Mouse (Mus musculus): ENCODE measurements at regions not wholly inside any gene's neighbourhood (a gene's known extent, or its start where the extent isn't known, plus 50 kb on each side); places are given as distances from the start of the nearest gene placed in this dataset.

DNA sequence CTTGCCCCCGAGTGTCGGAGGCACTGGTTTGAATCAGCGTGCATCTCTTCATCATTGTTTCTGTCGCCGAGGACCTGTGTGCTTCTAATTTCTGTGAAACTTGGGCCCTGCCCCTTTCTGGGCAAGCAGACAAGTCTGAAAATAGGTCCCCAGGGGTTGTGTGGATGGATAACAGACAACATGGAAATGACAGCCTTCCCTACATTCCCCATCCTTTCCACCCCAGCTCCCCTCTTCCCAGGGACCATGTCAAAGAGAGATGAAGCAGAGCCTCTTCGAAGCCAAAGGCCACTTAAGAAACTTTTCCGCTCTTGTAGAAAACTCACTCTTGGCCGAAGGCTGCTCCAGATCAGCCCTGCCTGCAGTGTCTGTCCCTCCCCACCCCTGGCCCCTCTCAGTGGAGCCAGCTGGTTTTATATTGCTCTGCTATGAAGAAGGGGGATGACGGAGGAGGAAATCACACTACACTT is 233.2 kb downstream of the Gm45692 start:
- H3K27me3 ChIP-seq (ENCODE audit: control insufficient read depth, insufficient read depth, low read length) = no peaks in the 10 kb centered on the region
- peak overlapping the region; percentile 21 for H3K4me3 ChIP-seq (ENCODE audit: low read depth, low read length)
- H3K36me3 ChIP-seq (ENCODE audit: control insufficient read depth, insufficient read depth, low read length) = no peaks in the 10 kb centered on the region
- peak overlapping the region; percentile 63 for H3K4me2 ChIP-seq
- no peaks in the 10 kb centered on the region for H3K9me3 ChIP-seq (replicated peaks; ENCODE audit: control insufficient read depth, low read length)
- no peak overlapping the region for H3K9ac ChIP-seq (ENCODE audit: low read depth, low read length)
- peak overlapping the region; percentile 88 for H3K27ac ChIP-seq (ENCODE audit: low read depth, low read length)
- WGBS (ENCODE audit: insufficient replicate concordance) = 17% methylated on average over 9 of the region's 9 CpGs
- H3K4me1 ChIP-seq (ENCODE audit: control insufficient read depth, insufficient read depth, low read length) = peaks cover 16% of the 10 kb centered on the region
- peak; percentile 74 for ATAC-seq (replicated peaks; ENCODE audit: insufficient number of reproducible peaks, low FRiP score, low TSS enrichment)

GRCm38 (mm10) chr8:26353476-26353875 is 234.1 kb downstream of the Gm45692 start:
- Histone ChIP-seq H3K27ac (ENCODE audit: low read depth, low read length) (peak overlapping the region; percentile 88), H3K27me3 (ENCODE audit: control insufficient read depth, insufficient read depth, low read length) (no peaks in the 10 kb centered on the region)

DNA sequence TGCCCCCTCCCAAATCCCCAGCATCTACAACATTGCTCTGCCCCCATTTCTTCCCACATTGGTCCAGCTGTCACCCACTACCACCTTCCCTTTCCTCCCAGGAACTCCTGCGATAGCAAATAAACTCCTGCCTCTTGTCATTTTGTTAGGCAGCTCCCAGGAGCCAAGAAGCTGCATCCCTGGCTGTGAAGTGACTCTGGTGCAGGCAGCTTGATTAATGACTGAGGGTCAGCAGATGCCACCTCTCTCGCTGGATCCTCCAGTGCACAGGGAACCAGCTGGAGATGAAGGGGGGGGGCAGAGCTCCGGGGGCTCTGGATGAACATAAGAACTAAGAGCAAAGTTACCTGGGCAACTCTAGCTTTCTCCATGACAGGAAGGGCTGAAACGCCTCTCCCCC is 235.2 kb downstream of the Gm45692 start:
- no peak for ATAC-seq (replicated peaks; ENCODE audit: insufficient number of reproducible peaks, low FRiP score, low TSS enrichment)

More at GRCm38 (mm10) chr8:26353476-26353875, 234.1 kb downstream of the Gm45692 start:
- no peak overlapping the region for H3K9ac ChIP-seq (ENCODE audit: low read depth, low read length)
- 52% methylated on average over 3 of the region's 3 CpGs for WGBS (ENCODE audit: insufficient replicate concordance)
- H3K4me3 ChIP-seq (ENCODE audit: low read depth, low read length) = no peak overlapping the region
- peaks cover 16% of the 10 kb centered on the region for H3K4me1 ChIP-seq (ENCODE audit: control insufficient read depth, insufficient read depth, low read length)
- no peak overlapping the region for H3K4me2 ChIP-seq
- H3K9me3 ChIP-seq (replicated peaks; ENCODE audit: control insufficient read depth, low read length) = no peaks in the 10 kb centered on the region
- no peak for ATAC-seq (replicated peaks; ENCODE audit: insufficient number of reproducible peaks, low FRiP score, low TSS enrichment)
- no peaks in the 10 kb centered on the region for H3K36me3 ChIP-seq (ENCODE audit: control insufficient read depth, insufficient read depth, low read length)

DNA sequence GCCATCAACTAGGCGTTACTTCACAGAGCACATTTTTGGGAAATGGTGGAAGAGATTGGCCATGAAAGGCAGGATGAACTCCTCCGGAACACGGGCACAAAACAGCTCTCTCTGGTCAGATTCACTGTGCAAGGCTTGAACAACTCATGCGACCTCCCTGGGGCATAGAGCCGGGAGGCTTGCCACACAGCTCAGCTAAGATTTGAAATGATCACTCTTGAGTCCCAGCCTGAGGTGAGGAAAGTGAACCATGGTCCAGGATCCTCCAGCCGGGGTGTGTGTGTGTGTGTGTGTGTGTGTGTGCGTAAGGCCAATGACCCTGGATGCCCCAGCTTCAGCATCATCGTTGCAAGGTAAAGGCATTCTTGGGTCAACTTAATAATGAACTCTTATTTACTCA is 237.5 kb downstream of the Gm45692 start:
- Histone ChIP-seq H3K9ac (ENCODE audit: low read depth, low read length) (no peak overlapping the region), H3K4me1 (ENCODE audit: control insufficient read depth, insufficient read depth, low read length) (peaks cover 14% of the 10 kb centered on the region), H3K4me3 (ENCODE audit: low read depth, low read length) (no peak overlapping the region), H3K36me3 (ENCODE audit: control insufficient read depth, insufficient read depth, low read length) (no peaks in the 10 kb centered on the region), H3K27me3 (ENCODE audit: control insufficient read depth, insufficient read depth, low read length) (no peaks in the 10 kb centered on the region), H3K27ac (ENCODE audit: low read depth, low read length) (no peak overlapping the region), H3K9me3 (replicated peaks; ENCODE audit: control insufficient read depth, low read length) (no peaks in the 10 kb centered on the region), H3K4me2 (no peak overlapping the region)
- 75% methylated on average over 8 of the region's 8 CpGs for WGBS (ENCODE audit: insufficient replicate concordance)
- no peak for ATAC-seq (replicated peaks; ENCODE audit: insufficient number of reproducible peaks, low FRiP score, low TSS enrichment)

More for the DNA sequence above, 235.2 kb downstream of the Gm45692 start:
- Histone ChIP-seq H3K27me3 (ENCODE audit: control insufficient read depth, insufficient read depth, low read length) (no peaks in the 10 kb centered on the region), H3K9ac (ENCODE audit: low read depth, low read length) (no peak overlapping the region), H3K27ac (ENCODE audit: low read depth, low read length) (no peak overlapping the region; the same call in 1 of the 2 replicates), H3K4me3 (ENCODE audit: low read depth, low read length) (no peak overlapping the region), H3K4me2 (no peak overlapping the region), H3K36me3 (ENCODE audit: control insufficient read depth, insufficient read depth, low read length) (no peaks in the 10 kb centered on the region), H3K9me3 (replicated peaks; ENCODE audit: control insufficient read depth, low read length) (no peaks in the 10 kb centered on the region), H3K4me1 (ENCODE audit: control insufficient read depth, insufficient read depth, low read length) (peaks cover 16% of the 10 kb centered on the region)
- WGBS (ENCODE audit: insufficient replicate concordance) = 47% methylated on average over 4 of the region's 4 CpGs

DNA sequence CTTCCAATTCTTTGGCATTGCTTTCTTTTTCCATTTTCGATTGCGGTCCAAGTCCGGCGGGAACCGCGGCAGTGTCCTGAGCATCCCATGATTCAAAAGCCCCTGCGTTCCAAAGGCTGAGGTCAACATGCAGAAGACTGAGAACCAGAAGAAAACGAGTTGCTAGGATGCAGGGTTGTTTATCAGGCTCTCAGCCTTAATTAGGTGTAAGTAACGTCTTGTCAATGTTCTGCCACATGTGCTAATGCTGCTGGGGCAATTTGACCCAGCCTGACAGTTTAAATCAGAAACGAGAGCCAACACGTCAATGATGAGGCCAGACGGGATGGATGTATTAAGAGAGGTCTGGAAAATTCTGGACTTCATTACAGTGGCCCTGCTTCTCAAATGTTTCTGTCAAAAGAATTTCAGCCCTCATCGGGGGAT is 239.4 kb downstream of the Gm45692 start:
- no peak overlapping the region for H3K4me2 ChIP-seq
- H3K9me3 ChIP-seq (replicated peaks; ENCODE audit: control insufficient read depth, low read length) = no peaks in the 10 kb centered on the region
- no peaks in the 10 kb centered on the region for H3K36me3 ChIP-seq (ENCODE audit: control insufficient read depth, insufficient read depth, low read length)
- H3K27ac ChIP-seq (ENCODE audit: low read depth, low read length) = no peak overlapping the region
- WGBS (ENCODE audit: insufficient replicate concordance) = 62% methylated on average over 13 of the region's 13 CpGs
- H3K9ac ChIP-seq (ENCODE audit: low read depth, low read length) = no peak overlapping the region
- no peak for ATAC-seq (replicated peaks; ENCODE audit: insufficient number of reproducible peaks, low FRiP score, low TSS enrichment)
- no peaks in the 10 kb centered on the region for H3K27me3 ChIP-seq (ENCODE audit: control insufficient read depth, insufficient read depth, low read length)
- no peak overlapping the region for H3K4me3 ChIP-seq (ENCODE audit: low read depth, low read length)
- peaks cover 6% of the 10 kb centered on the region; the same call in 1 of the 2 replicates for H3K4me1 ChIP-seq (ENCODE audit: control insufficient read depth, insufficient read depth, low read length)

DNA sequence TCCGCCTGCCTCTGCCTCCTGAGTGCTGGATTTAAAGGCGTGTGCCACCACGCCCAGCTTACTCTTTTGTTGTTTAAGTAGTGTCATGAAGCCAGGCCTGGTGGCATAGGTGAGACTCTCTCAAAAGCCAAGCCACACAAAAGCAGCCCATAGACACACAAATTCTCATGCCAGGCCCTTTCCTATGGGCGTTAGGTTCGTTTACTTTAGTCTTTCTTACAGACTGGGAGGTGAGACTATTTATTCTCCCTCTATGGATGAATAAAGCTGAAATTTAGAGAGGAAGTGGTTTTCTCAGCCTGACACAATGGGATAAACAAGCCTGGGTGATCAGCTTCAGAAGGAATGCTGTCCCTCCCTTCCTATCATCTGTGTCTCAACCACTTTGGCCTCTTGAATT is 243.0 kb downstream of the Gm45692 start:
- ATAC-seq (replicated peaks; ENCODE audit: insufficient number of reproducible peaks, low FRiP score, low TSS enrichment) = no peak
- H3K9me3 ChIP-seq (replicated peaks; ENCODE audit: control insufficient read depth, low read length) = no peaks in the 10 kb centered on the region
- no peaks in the 10 kb centered on the region for H3K4me1 ChIP-seq (ENCODE audit: control insufficient read depth, insufficient read depth, low read length)
- no peak overlapping the region for H3K27ac ChIP-seq (ENCODE audit: low read depth, low read length)
- no peak overlapping the region for H3K9ac ChIP-seq (ENCODE audit: low read depth, low read length)
- H3K4me3 ChIP-seq (ENCODE audit: low read depth, low read length) = no peak overlapping the region
- H3K36me3 ChIP-seq (ENCODE audit: control insufficient read depth, insufficient read depth, low read length) = no peaks in the 10 kb centered on the region
- no peak overlapping the region for H3K4me2 ChIP-seq
- no peaks in the 10 kb centered on the region for H3K27me3 ChIP-seq (ENCODE audit: control insufficient read depth, insufficient read depth, low read length)
- WGBS (ENCODE audit: insufficient replicate concordance) = 87% methylated on average over 5 of the region's 5 CpGs

- 79% methylated on average over 4 of the region's 4 CpGs for WGBS (ENCODE audit: insufficient replicate concordance)
- Histone ChIP-seq H3K4me1 (ENCODE audit: control insufficient read depth, insufficient read depth, low read length) (no peaks in the 10 kb centered on the region), H3K4me2 (no peak overlapping the region), H3K4me3 (ENCODE audit: low read depth, low read length) (no peak overlapping the region), H3K27me3 (ENCODE audit: control insufficient read depth, insufficient read depth, low read length) (no peaks in the 10 kb centered on the region), H3K27ac (ENCODE audit: low read depth, low read length) (no peak overlapping the region), H3K9me3 (replicated peaks; ENCODE audit: control insufficient read depth, low read length) (no peaks in the 10 kb centered on the region), H3K9ac (ENCODE audit: low read depth, low read length) (no peak overlapping the region), H3K36me3 (ENCODE audit: control insufficient read depth, insufficient read depth, low read length) (no peaks in the 10 kb centered on the region)
- ATAC-seq (replicated peaks; ENCODE audit: insufficient number of reproducible peaks, low FRiP score, low TSS enrichment) = no peak
Observed at GRCm38 (mm10) chr8:26363616-26364015, 244.3 kb downstream of the Gm45692 start.

- H3K36me3 ChIP-seq (ENCODE audit: control insufficient read depth, insufficient read depth, low read length) = no peaks in the 10 kb centered on the region
- H3K4me1 ChIP-seq (ENCODE audit: control insufficient read depth, insufficient read depth, low read length) = no peaks in the 10 kb centered on the region
- H3K9ac ChIP-seq (ENCODE audit: low read depth, low read length) = no peak overlapping the region
- no peak overlapping the region for H3K27ac ChIP-seq (ENCODE audit: low read depth, low read length)
- no peak overlapping the region for H3K4me2 ChIP-seq
- no peaks in the 10 kb centered on the region for H3K27me3 ChIP-seq (ENCODE audit: control insufficient read depth, insufficient read depth, low read length)
- H3K9me3 ChIP-seq (replicated peaks; ENCODE audit: control insufficient read depth, low read length) = no peaks in the 10 kb centered on the region
- no peak for ATAC-seq (replicated peaks; ENCODE audit: insufficient number of reproducible peaks, low FRiP score, low TSS enrichment)
- WGBS (ENCODE audit: insufficient replicate concordance) = 66% methylated on average over 4 of the region's 4 CpGs
- no peak overlapping the region for H3K4me3 ChIP-seq (ENCODE audit: low read depth, low read length)
Observed at GRCm38 (mm10) chr8:26364637-26365036, 245.3 kb downstream of the Gm45692 start.

- ATAC-seq (replicated peaks; ENCODE audit: insufficient number of reproducible peaks, low FRiP score, low TSS enrichment) = no peak
- 30% methylated on average over 3 of the region's 3 CpGs for WGBS (ENCODE audit: insufficient replicate concordance)
Observed at GRCm38 (mm10) chr8:26380668-26381067, 261.3 kb downstream of the Gm45692 start.

More at GRCm38 (mm10) chr8:26380668-26381067, 261.3 kb downstream of the Gm45692 start:
- H3K9me3 ChIP-seq (replicated peaks; ENCODE audit: control insufficient read depth, low read length) = no peaks in the 10 kb centered on the region
- H3K9ac ChIP-seq (ENCODE audit: low read depth, low read length) = no peak overlapping the region
- no peak overlapping the region for H3K27ac ChIP-seq (ENCODE audit: low read depth, low read length)
- H3K4me1 ChIP-seq (ENCODE audit: control insufficient read depth, insufficient read depth, low read length) = peaks cover 3% of the 10 kb centered on the region; the same call in 1 of the 2 replicates
- H3K4me3 ChIP-seq (ENCODE audit: low read depth, low read length) = no peak overlapping the region
- H3K36me3 ChIP-seq (ENCODE audit: control insufficient read depth, insufficient read depth, low read length) = no peaks in the 10 kb centered on the region
- H3K4me2 ChIP-seq = no peak overlapping the region
- no peaks in the 10 kb centered on the region for H3K27me3 ChIP-seq (ENCODE audit: control insufficient read depth, insufficient read depth, low read length)
